Mouse (Mus musculus) kidney, postnatal 0 days (tissue): Measurements from ENCODE around the gene Fndc3b. TPM values are rescaled to one million over a fixed set of nuclear protein-coding genes. Genes with fewer than 3 reads are reported as not detected.
A peak's percentile ranks its signal among the peaks of the same experiment; 100 is the strongest.

Experiments used
- ATAC-seq: fragments of 200-750 bp; cut with Nextera tagmentation; replicated peaks from 2 replicates; pipeline ENCODE4 v1.8.0; 2017; ENCODE audit warnings: low read depth, moderate number of reproducible peaks, moderate TSS enrichment, moderate library complexity; ENCODE audit not compliant: low FRiP score
- DNase-seq: peaks from one replicate; pipeline ENCODE4 v3.0.0-alpha.2; 2016; ENCODE audit warnings: low spot score
- H3K27ac ChIP-seq: fragments of 300-500 bp; sonication (generic); 2 replicates; pipeline ENCODE4 v1.5.1; 2014; ENCODE audit warnings: mild to moderate bottlenecking
- H3K27me3 ChIP-seq: fragments of 300-500 bp; sonication (generic); 2 replicates; pipeline ENCODE4 v1.6.1; 2014; ENCODE audit warnings: low read length, mixed read lengths; ENCODE audit not compliant: insufficient read depth
- H3K36me3 ChIP-seq: fragments of 300-500 bp; sonication (generic); 2 replicates; pipeline ENCODE4 v1.6.1; 2014; ENCODE audit warnings: low read length, mixed read lengths; ENCODE audit not compliant: insufficient read depth
- H3K4me1 ChIP-seq: fragments of 300-500 bp; sonication (generic); replicated peaks from 2 replicates; pipeline ENCODE4 v1.6.1; 2014; ENCODE audit warnings: antibody characterized with exemption, low read length, mixed read lengths; ENCODE audit not compliant: insufficient read depth
- H3K4me2 ChIP-seq: fragments of 300-500 bp; sonication (generic); 2 replicates; pipeline ENCODE4 v1.6.1; 2014; ENCODE audit warnings: mild to moderate bottlenecking, low read length, moderate library complexity, mixed read lengths
- H3K4me3 ChIP-seq: fragments of 300-500 bp; sonication (generic); replicated peaks from 2 replicates; pipeline ENCODE4 v1.5.1; 2014; ENCODE audit warnings: low read depth, low read length
- H3K9ac ChIP-seq: fragments of 300-500 bp; sonication (generic); 2 replicates; pipeline ENCODE4 v1.6.1; 2014; ENCODE audit warnings: low read depth, low read length
- H3K9me3 ChIP-seq: fragments of 300-500 bp; sonication (generic); replicated peaks from 2 replicates; pipeline ENCODE4 v1.6.1; 2016; ENCODE audit warnings: low read length, inconsistent platforms, mixed read lengths
- CTCF ChIP-seq: IDR thresholded peaks from 2 replicates; pipeline ENCODE4 v1.5.1; 2016; ENCODE audit warnings: antibody characterized with exemption, low read depth, mild to moderate bottlenecking, moderate library complexity
- WGBS: fragments of 180-500 bp; shearing (Covaris S2); extraction: QIAGEN DNeasy Blood & Tissue Kit; methylation state at CpG from one replicate; pipeline ENCODE4 v1.1.7; 2014; 5-methylcytosine and 5-hydroxymethylcytosine counted together
- polyA plus RNA-seq: library from polyadenylated mRNA; unstranded; fragments of >200 nt; fragmentation: Nextera tagmentation; extraction: Ambion mirVana; gene quantifications from 2 replicates; pipeline ENCODE4 v1.2.1, GENCODE M21; 2015

Gene Fndc3b
- polyA plus RNA-seq, 1 experiment from 2014 or later: 23.1 TPM

- Histone ChIP-seq H3K27me3 (no peaks in the 10 kb centered on the region), H3K4me2 (no peak overlapping the region), H3K9ac (no peak overlapping the region), H3K4me3 (no peak overlapping the region), H3K36me3 (no peaks in the 10 kb centered on the region), H3K9me3 (no peaks in the 10 kb centered on the region), H3K27ac (no peak overlapping the region), H3K4me1 (peaks cover 20% of the 10 kb centered on the region)
- ATAC-seq (no peak), DNase-seq (no peak)
- WGBS: 38% methylated on average over 6 of the region's 6 CpGs
- TF ChIP-seq CTCF: no peak
Measured at GRCm38 (mm10) chr3:27651731-27652130, 59.4 kb downstream of the Fndc3b start.

- no peak for TF ChIP-seq CTCF
- Histone ChIP-seq H3K27me3 (no peaks in the 10 kb centered on the region), H3K4me2 (no peak overlapping the region), H3K36me3 (no peaks in the 10 kb centered on the region), H3K9me3 (no peaks in the 10 kb centered on the region), H3K4me3 (no peak overlapping the region), H3K9ac (no peak overlapping the region), H3K27ac (no peak overlapping the region), H3K4me1 (peaks cover 14% of the 10 kb centered on the region)
- ATAC-seq (no peak), DNase-seq (no peak)
- whole genome bisulfite sequencing: 85% methylated on average over 11 of the region's 11 CpGs
Measured at GRCm38 (mm10) chr3:27650083-27650482, 61.0 kb downstream of the Fndc3b start.

GRCm38 (mm10) chr3:27649316-27649715 lies 61.8 kb downstream of the Fndc3b start:
- Histone ChIP-seq H3K4me2 (no peak overlapping the region), H3K4me1 (peaks cover 14% of the 10 kb centered on the region), H3K27me3 (no peaks in the 10 kb centered on the region), H3K4me3 (no peak overlapping the region), H3K9ac (no peak overlapping the region), H3K36me3 (no peaks in the 10 kb centered on the region), H3K27ac (no peak overlapping the region), H3K9me3 (no peaks in the 10 kb centered on the region)
- DNase-seq (no peak), ATAC-seq (no peak)
- no peak for TF ChIP-seq CTCF
- 38% methylated on average over 1 of the region's 1 CpGs for WGBS

GRCm38 (mm10) chr3:27642381-27642780 lies 68.7 kb downstream of the Fndc3b start:
- WGBS: 93% methylated on average over 6 of the region's 6 CpGs

GRCm38 (mm10) chr3:27639701-27640100 lies 71.4 kb downstream of the Fndc3b start:
- Histone ChIP-seq H3K4me1 (no peaks in the 10 kb centered on the region), H3K27me3 (no peaks in the 10 kb centered on the region), H3K27ac (no peak overlapping the region), H3K4me2 (no peak overlapping the region), H3K4me3 (no peak overlapping the region), H3K36me3 (peaks cover 16% of the 10 kb centered on the region; the same call in 1 of the 2 replicates), H3K9me3 (no peaks in the 10 kb centered on the region), H3K9ac (no peak overlapping the region)
- ATAC-seq (no peak), DNase-seq (no peak)
- 89% methylated on average over 4 of the region's 4 CpGs for WGBS
- TF ChIP-seq CTCF: no peak

More at GRCm38 (mm10) chr3:27642381-27642780, 68.7 kb downstream of the Fndc3b start:
- Histone ChIP-seq H3K4me3 (no peak overlapping the region), H3K4me2 (no peak overlapping the region), H3K27me3 (no peaks in the 10 kb centered on the region), H3K27ac (no peak overlapping the region), H3K9ac (no peak overlapping the region), H3K36me3 (peaks cover 11% of the 10 kb centered on the region; the same call in 1 of the 2 replicates), H3K4me1 (no peaks in the 10 kb centered on the region), H3K9me3 (no peaks in the 10 kb centered on the region)
- DNase-seq (no peak), ATAC-seq (no peak)
- TF ChIP-seq CTCF: no peak

- 70% methylated on average over 6 of the region's 6 CpGs for WGBS
- Histone ChIP-seq H3K4me3 (no peak overlapping the region), H3K4me1 (no peaks in the 10 kb centered on the region), H3K27me3 (no peaks in the 10 kb centered on the region), H3K36me3 (peaks cover 16% of the 10 kb centered on the region; the same call in 1 of the 2 replicates), H3K4me2 (no peak overlapping the region), H3K27ac (no peak overlapping the region), H3K9me3 (no peaks in the 10 kb centered on the region), H3K9ac (no peak overlapping the region)
- no peak for DNase-seq
- peak; percentile 57; the same call in 1 of the 2 replicates for ATAC-seq
- TF ChIP-seq CTCF: no peak
Measured at GRCm38 (mm10) chr3:27637046-27637661, 74.0 kb downstream of the Fndc3b start.

GRCm38 (mm10) chr3:27635776-27636175 lies 75.3 kb downstream of the Fndc3b start:
- H3K27ac ChIP-seq: no peak overlapping the region
- H3K27me3 ChIP-seq: no peaks in the 10 kb centered on the region
- WGBS: 36% methylated on average over 3 of the region's 3 CpGs
- no peak overlapping the region for H3K9ac ChIP-seq
- ATAC-seq (no peak), DNase-seq (no peak)
- H3K36me3 ChIP-seq: peaks cover 16% of the 10 kb centered on the region; the same call in 1 of the 2 replicates
- no peak overlapping the region for H3K4me2 ChIP-seq
- H3K9me3 ChIP-seq: no peaks in the 10 kb centered on the region
- no peaks in the 10 kb centered on the region for H3K4me1 ChIP-seq
- TF ChIP-seq CTCF: no peak
- H3K4me3 ChIP-seq: no peak overlapping the region
